Mouse (Mus musculus): Measurements from ENCODE around the gene Lbr. TPM values are rescaled to one million over a fixed set of nuclear protein-coding genes. Genes with fewer than 3 reads are reported as not detected.

Gene Lbr
- total RNA-seq (2021) = 10 to 100 TPM; 17.7 to 20.5 TPM
- long read RNA-seq, experiment 1, transcript Lbr-201 (14 exons, 3,510 nt) = major isoform, 11 of 13 reads
- long read RNA-seq, experiment 1, partial matches to known transcripts = 0 of 13 reads
- long read RNA-seq, experiment 1, other reads (novel, unspliced or antisense) = 2 of 13 reads
- long read RNA-seq, experiment 2, transcript Lbr-201 (14 exons, 3,510 nt) = major isoform, 17 of 18 reads
- long read RNA-seq, experiment 2, partial matches to known transcripts = 0 of 18 reads
- long read RNA-seq, experiment 2, other reads (novel, unspliced or antisense) = 1 of 18 reads

GRCm38 (mm10) chr1:181842781-181843180 lies at the start of gene Lbr:
TSS of gene Lbr (minus strand) at chr1:181843046.
- DNase-seq = no peak
- intact Hi-C loops (cut with DNase I) = no loop called here

- DNase-seq = no peak
- intact Hi-C loops (cut with DNase I) = loop anchor here (1.0 kb wide), 1 partner anchor 226 kb away; no protein-coding TSS in a partner anchor
Measured at GRCm38 (mm10) chr1:181889670-181890069, 46.8 kb upstream of the Lbr start.

- peak; percentile 84 to 93 for DNase-seq
- intact Hi-C loops (cut with DNase I) = loop anchor here (1.0 kb wide), 1 partner anchor 226 kb away; no protein-coding TSS in a partner anchor
Measured at GRCm38 (mm10) chr1:181888801-181889200, 46.0 kb upstream of the Lbr start.

GRCm38 (mm10) chr1:181881532-181881931 lies 38.7 kb upstream of the Lbr start:
- peak; percentile 23 to 27 for DNase-seq
- intact Hi-C loops (cut with DNase I) = loop anchor here (2.0 to 5.0 kb wide), 2 partner anchors 44 to 153 kb away; no protein-coding TSS in a partner anchor

- DNase-seq = no peak
- intact Hi-C loops (cut with DNase I) = loop anchor here (2.0 to 5.0 kb wide), 2 partner anchors 44 to 152 kb away; no protein-coding TSS in a partner anchor
Measured at GRCm38 (mm10) chr1:181880752-181881325, 38.0 kb upstream of the Lbr start.

GRCm38 (mm10) chr1:181878436-181878835 lies 35.6 kb upstream of the Lbr start:
- intact Hi-C loops (cut with DNase I) = no loop called here
- DNase-seq = no peak

- intact Hi-C loops (cut with DNase I) = no loop called here
- no peak for DNase-seq
Measured at GRCm38 (mm10) chr1:181877088-181877487, 34.2 kb upstream of the Lbr start.

GRCm38 (mm10) chr1:181876656-181877055 lies 33.8 kb upstream of the Lbr start:
- intact Hi-C loops (cut with DNase I) = no loop called here
- DNase-seq = no peak

- no peak for DNase-seq
- intact Hi-C loops (cut with DNase I) = no loop called here
Measured at GRCm38 (mm10) chr1:181873086-181873920, 30.5 kb upstream of the Lbr start.

GRCm38 (mm10) chr1:181872639-181873038 lies 29.8 kb upstream of the Lbr start:
- intact Hi-C loops (cut with DNase I) = no loop called here
- no peak for DNase-seq

GRCm38 (mm10) chr1:181866429-181867280 lies 23.8 kb upstream of the Lbr start:
- no peak for DNase-seq
- intact Hi-C loops (cut with DNase I) = no loop called here

- intact Hi-C loops (cut with DNase I) = no loop called here
- DNase-seq = no peak
Measured at GRCm38 (mm10) chr1:181865863-181866216, 23.0 kb upstream of the Lbr start.

- intact Hi-C loops (cut with DNase I) = no loop called here
- no peak for DNase-seq
Measured at GRCm38 (mm10) chr1:181864971-181865862, 22.4 kb upstream of the Lbr start.

- no peak for DNase-seq
- intact Hi-C loops (cut with DNase I) = no loop called here
Measured at GRCm38 (mm10) chr1:181863431-181863830, 20.6 kb upstream of the Lbr start.

GRCm38 (mm10) chr1:181862676-181863374 lies 20.0 kb upstream of the Lbr start:
- intact Hi-C loops (cut with DNase I) = no loop called here
- DNase-seq = no peak

GRCm38 (mm10) chr1:181861181-181861902 lies 18.5 kb upstream of the Lbr start:
- intact Hi-C loops (cut with DNase I) = no loop called here
- DNase-seq = no peak

- intact Hi-C loops (cut with DNase I) = no loop called here
- peak in 1 of 2 experiments; percentile 68 for DNase-seq
Measured at GRCm38 (mm10) chr1:181860659-181861058, 17.8 kb upstream of the Lbr start.

- no peak for DNase-seq
- intact Hi-C loops (cut with DNase I) = no loop called here
Measured at GRCm38 (mm10) chr1:181856329-181856728, 13.5 kb upstream of the Lbr start.
